Mouse (Mus musculus): ENCODE results near the gene Ttc17. TPM values are rescaled to one million over a fixed set of nuclear protein-coding genes. Genes with fewer than 3 reads are reported as not detected.

Ttc17 gene
- polyA plus RNA-seq, 1 experiment from 2014 or later, result 15.4 TPM

- peak; percentile 9 for DNase-seq (ENCODE audit: low spot score)
Measured at GRCm38 (mm10) chr2:94254102-94254501, 152.4 kb downstream of the Ttc17 start.

MicroRNAs encoded within 50 kb of the gene (microRNA counts, 519-probe panel; counts per million panel counts)
- microRNA mmu-miR-670, result 473 counts per million, percentile 71 among the panel's probes with 10 or more counts

Small RNA genes lying within 50 kb of the gene (microRNA-seq; reads per million reads assigned to microRNA genes)
- 1.2 reads per million for gene Mir670 (ENCODE audit: borderline number of aligned reads)

Other genes with a start within 250 kb of the Ttc17 start
- 68.8 and 73.6 TPM in 2 replicates for gene Hsd17b12, start 248.7 kb downstream of the Ttc17 start, polyA plus RNA-seq (2015; fragmentation: Nextera tagmentation; extraction: Ambion mirVana)
- 122 and 124 TPM in 2 replicates for gene Api5, start 31.4 kb upstream of the Ttc17 start, polyA plus RNA-seq (2015; fragmentation: Nextera tagmentation; extraction: Ambion mirVana)

Measured in thymus, postnatal 0 days (tissue).